Comparison of ENCODE assay signal across 8 mouse cellular contexts in genomic region chr16:56886616-56887116, GRCm38 (mm10). TPM values are rescaled to one million over a fixed set of nuclear protein-coding genes. Genes with fewer than 3 reads are reported as not detected.
DNase-seq lines count a peak whose midpoint lies in the region; ATAC-seq and TF ChIP-seq lines count a peak whose summit lies in the region.
"Had no signal": no experiment of that assay in that cellular context is flagged by ENCODE, and none has a peak within 500 bp of the region (broad histone marks: within the 10 kb centered on the region; RNA-seq: fewer than 3 reads in every experiment).

No protein-coding gene starts in this region.

- DNase-seq in forebrain, postnatal 0 days = peak; percentile 2
- no peak for DNase-seq in thymus, postnatal 14 days
- no peak for DNase-seq in lung, adult 18-20 months

- H3K4me1 ChIP-seq in megakaryocyte, embryonic 14.5 days = peaks cover 14% of the 10 kb centered on the region
- 0 out of 2 replicates have a peak, but pooled peaks cover 3% of the 10 kb centered on the region for H3K4me1 ChIP-seq in forebrain, postnatal 0 days (ENCODE audit: insufficient read depth)
- no peaks in the 10 kb centered on the region for H3K4me1 ChIP-seq in liver, embryonic 16.5 days (ENCODE audit: control insufficient read depth, low read depth, low read length)

- ATAC-seq in megakaryocyte, adult 5-6 weeks (ENCODE audit: poor library complexity, severe bottlenecking) = no peak
- peak; percentile 30; the same call in 1 of the 2 replicates for ATAC-seq in forebrain, postnatal 0 days
- no peak for ATAC-seq in liver, embryonic 16.5 days (ENCODE audit: low read depth)
- ATAC-seq in inflammation-experienced regulatory T-cells, adult 6 months = no peak

- H3K9me3 ChIP-seq in megakaryocyte, embryonic 14.5 days = no peaks in the 10 kb centered on the region
- no peaks in the 10 kb centered on the region for H3K9me3 ChIP-seq in forebrain, postnatal 0 days (ENCODE audit: low read length)
- H3K9me3 ChIP-seq in liver, embryonic 16.5 days (replicated peaks; ENCODE audit: control insufficient read depth, low read length) = no peaks in the 10 kb centered on the region

- no peak for TF ChIP-seq CTCF in forebrain, postnatal 0 days (IDR thresholded peaks at IDR 0.05; ENCODE audit: low read depth)

- no peak overlapping the region for H3K27ac ChIP-seq in forebrain, postnatal 0 days (ENCODE audit: low read depth, low read length)
- H3K27ac ChIP-seq in liver, embryonic 16.5 days (ENCODE audit: low read length) = no peak overlapping the region

- H3K27me3 ChIP-seq in megakaryocyte, embryonic 14.5 days (replicated peaks) = no peaks in the 10 kb centered on the region
- H3K27me3 ChIP-seq in forebrain, postnatal 0 days (ENCODE audit: insufficient read depth, low read length) = no peaks in the 10 kb centered on the region
- no peaks in the 10 kb centered on the region for H3K27me3 ChIP-seq in liver, embryonic 16.5 days (ENCODE audit: control insufficient read depth, insufficient read depth, low read depth, low read length)

- H3K9ac ChIP-seq in forebrain, postnatal 0 days = peak overlapping the region; percentile 46; the same call in 1 of the 2 replicates
- no peak overlapping the region for H3K9ac ChIP-seq in liver, embryonic 16.5 days (ENCODE audit: low read depth, low read length)

- H3K4me2 ChIP-seq in forebrain, postnatal 0 days (ENCODE audit: low read depth) = peak overlapping the region; percentile 78
- peak overlapping the region; percentile 58 for H3K4me2 ChIP-seq in liver, embryonic 16.5 days (ENCODE audit: low read depth, low read length)

- H3K4me3 ChIP-seq in megakaryocyte, embryonic 14.5 days (replicated peaks) = peak overlapping the region; percentile 87
- H3K4me3 ChIP-seq in forebrain, postnatal 0 days (ENCODE audit: low read depth, low read length) = peak overlapping the region; percentile 44
- peak overlapping the region; percentile 45 for H3K4me3 ChIP-seq in liver, embryonic 16.5 days (ENCODE audit: low read depth, low read length)

- H3K36me3 ChIP-seq in megakaryocyte, embryonic 14.5 days (replicated peaks; ENCODE audit: low read length) = no peaks in the 10 kb centered on the region
- H3K36me3 ChIP-seq in forebrain, postnatal 0 days (ENCODE audit: insufficient read depth) = no peaks in the 10 kb centered on the region
- H3K36me3 ChIP-seq in liver, embryonic 16.5 days (ENCODE audit: control insufficient read depth, insufficient read depth) = no peaks in the 10 kb centered on the region

- WGBS in forebrain, postnatal 0 days = 18% methylated on average over 9 of the region's 9 CpGs
- 27% methylated on average over 9 of the region's 9 CpGs for WGBS in liver, embryonic 16.5 days (ENCODE audit: insufficient replicate concordance)

RNA-seq across cellular contexts. Expression of gene Tmem45a, which starts 0.7 kb away (rescaled TPM):
- not detected in 2 replicates for polyA plus RNA-seq in megakaryocyte, embryonic 14.5 days (2012; ENCODE audit: insufficient read depth, low replicate concordance)
- total RNA-seq in megakaryocyte, adult 5-6 weeks (2015) = 0.09 TPM in 1 of 2 replicates, not detected in the other
- 0.04 TPM in 1 of 2 replicates, not detected in the other for total RNA-seq in megakaryocyte, adult 5-6 weeks (2017)
- total RNA-seq in forebrain, postnatal 0 days (2014; rRNA removed) = 1.5 and 3.0 TPM in 2 replicates
- polyA plus RNA-seq in forebrain, postnatal 0 days (2015; fragmentation: Nextera tagmentation; extraction: Ambion mirVana) = 3.8 and 4.0 TPM in 2 replicates
- 0.89 and 1.1 TPM in 2 replicates for polyA plus RNA-seq in liver, embryonic 16.5 days (2015; fragmentation: Nextera tagmentation; extraction: Ambion mirVana)
- under 1 TPM in 2 of 3 experiments, not detected in 1; 0.34 to 0.58 TPM for polyA plus RNA-seq in inflammation-experienced regulatory T-cells, adult 6 months (2017; shearing (Covaris generic))

RNA-seq across cellular contexts. Expression of gene Lnp1, which starts 41.2 kb away (rescaled TPM):
- polyA plus RNA-seq in megakaryocyte, embryonic 14.5 days (2012; ENCODE audit: insufficient read depth, low replicate concordance) = not detected in 2 replicates
- total RNA-seq in megakaryocyte, adult 5-6 weeks (2015) = not detected in 2 replicates
- not detected in 2 replicates for total RNA-seq in megakaryocyte, adult 5-6 weeks (2017)
- total RNA-seq in forebrain, postnatal 0 days (2014; rRNA removed) = 0.76 and 1.9 TPM in 2 replicates
- polyA plus RNA-seq in forebrain, postnatal 0 days (2015; fragmentation: Nextera tagmentation; extraction: Ambion mirVana) = 1.5 and 1.9 TPM in 2 replicates
- not detected in 2 replicates for polyA plus RNA-seq in liver, embryonic 16.5 days (2015; fragmentation: Nextera tagmentation; extraction: Ambion mirVana)
- not detected for polyA plus RNA-seq in inflammation-experienced regulatory T-cells, adult 6 months (2017; shearing (Covaris generic))
- polyA plus RNA-seq: thymus, adult 2 months had no signal
